Mouse (Mus musculus): ENCODE data around the gene Grin2a. TPM values are rescaled to one million over a fixed set of nuclear protein-coding genes. Genes with fewer than 3 reads are reported as not detected.

Grin2a gene
- total RNA-seq, 2 experiments from 2014 or later, result not detected

GRCm38 (mm10) chr16:9767946-9768345 lies 227.4 kb downstream of the Grin2a start:
- ATAC-seq (replicated peaks; ENCODE audit: low FRiP score, poor library complexity, severe bottlenecking), result no peak

- ATAC-seq (replicated peaks; ENCODE audit: low FRiP score, poor library complexity, severe bottlenecking), result no peak
These were observed 231.3 kb downstream of the Grin2a start for GRCm38 (mm10) chr16:9764086-9764485.

- no peak for ATAC-seq (replicated peaks; ENCODE audit: low FRiP score, poor library complexity, severe bottlenecking)
These were observed 235.0 kb downstream of the Grin2a start for GRCm38 (mm10) chr16:9760347-9760746.

- no peak for ATAC-seq (replicated peaks; ENCODE audit: low FRiP score, poor library complexity, severe bottlenecking)
These were observed 238.5 kb downstream of the Grin2a start for GRCm38 (mm10) chr16:9756849-9757248.

- no peak for ATAC-seq (replicated peaks; ENCODE audit: low FRiP score, poor library complexity, severe bottlenecking)
These were observed 241.3 kb downstream of the Grin2a start for GRCm38 (mm10) chr16:9754061-9754460.

GRCm38 (mm10) chr16:9753045-9753444 lies 242.3 kb downstream of the Grin2a start:
- no peak for ATAC-seq (replicated peaks; ENCODE audit: low FRiP score, poor library complexity, severe bottlenecking)

GRCm38 (mm10) chr16:9752600-9752999 lies 242.8 kb downstream of the Grin2a start:
- no peak for ATAC-seq (replicated peaks; ENCODE audit: low FRiP score, poor library complexity, severe bottlenecking)

GRCm38 (mm10) chr16:9751045-9751569 lies 244.3 kb downstream of the Grin2a start:
- ATAC-seq (replicated peaks; ENCODE audit: low FRiP score, poor library complexity, severe bottlenecking), result no peak

GRCm38 (mm10) chr16:9749661-9750060 lies 245.7 kb downstream of the Grin2a start:
- no peak for ATAC-seq (replicated peaks; ENCODE audit: low FRiP score, poor library complexity, severe bottlenecking)

- no peak for ATAC-seq (replicated peaks; ENCODE audit: low FRiP score, poor library complexity, severe bottlenecking)
These were observed 252.9 kb downstream of the Grin2a start for GRCm38 (mm10) chr16:9742443-9742842.

- no peak for ATAC-seq (replicated peaks; ENCODE audit: low FRiP score, poor library complexity, severe bottlenecking)
These were observed 256.7 kb downstream of the Grin2a start for GRCm38 (mm10) chr16:9738679-9739078.

- no peak for ATAC-seq (replicated peaks; ENCODE audit: low FRiP score, poor library complexity, severe bottlenecking)
These were observed 258.2 kb downstream of the Grin2a start for GRCm38 (mm10) chr16:9737131-9737530.

GRCm38 (mm10) chr16:9735365-9736080 lies 259.8 kb downstream of the Grin2a start:
- ATAC-seq (replicated peaks; ENCODE audit: low FRiP score, poor library complexity, severe bottlenecking), result no peak

GRCm38 (mm10) chr16:9727603-9728002 lies 267.8 kb downstream of the Grin2a start:
- ATAC-seq (replicated peaks; ENCODE audit: low FRiP score, poor library complexity, severe bottlenecking), result no peak

- ATAC-seq (replicated peaks; ENCODE audit: low FRiP score, poor library complexity, severe bottlenecking), result no peak
These were observed 269.7 kb downstream of the Grin2a start for GRCm38 (mm10) chr16:9725578-9726113.

- ATAC-seq (replicated peaks; ENCODE audit: low FRiP score, poor library complexity, severe bottlenecking), result no peak
These were observed 284.0 kb downstream of the Grin2a start for GRCm38 (mm10) chr16:9711398-9711797.

- no peak for ATAC-seq (replicated peaks; ENCODE audit: low FRiP score, poor library complexity, severe bottlenecking)
These were observed 285.4 kb downstream of the Grin2a start for GRCm38 (mm10) chr16:9709921-9710320.

- ATAC-seq (replicated peaks; ENCODE audit: low FRiP score, poor library complexity, severe bottlenecking), result no peak
These were observed 298.2 kb downstream of the Grin2a start for GRCm38 (mm10) chr16:9697141-9697540.

- no peak for ATAC-seq (replicated peaks; ENCODE audit: low FRiP score, poor library complexity, severe bottlenecking)
These were observed 301.3 kb downstream of the Grin2a start for GRCm38 (mm10) chr16:9694081-9694480.

GRCm38 (mm10) chr16:9688523-9689140 lies 306.7 kb downstream of the Grin2a start:
- no peak for ATAC-seq (replicated peaks; ENCODE audit: low FRiP score, poor library complexity, severe bottlenecking)

GRCm38 (mm10) chr16:9680572-9680971 lies 314.8 kb downstream of the Grin2a start:
- no peak for ATAC-seq (replicated peaks; ENCODE audit: low FRiP score, poor library complexity, severe bottlenecking)

Data from erythroblast, adult 5-6 weeks (primary cell).